16 mouse cellular contexts compared by ENCODE assay signal in genomic region chr3:106003360-106003759, GRCm38 (mm10). TPM values are rescaled to one million over a fixed set of nuclear protein-coding genes. Genes with fewer than 3 reads are reported as not detected.
DNase-seq lines count a peak whose midpoint lies in the region; ATAC-seq and TF ChIP-seq lines count a peak whose summit lies in the region.
"Not testable (repeated sequence)": the region's sequence is repeated elsewhere in the genome, so short reads cannot be mapped to it uniquely, and the experiment has no call there.
"Had no signal": no experiment of that assay in that cellular context is flagged by ENCODE, and none has a peak within 500 bp of the region (broad histone marks: within the 10 kb centered on the region; RNA-seq: fewer than 3 reads in every experiment).

No protein-coding gene starts in this region.

- H3K27ac ChIP-seq in liver, postnatal 0 days (ENCODE audit: low read depth); testis, adult 2 months (ENCODE audit: control insufficient read depth, insufficient read depth, low read depth, low read length): not testable (repeated sequence)

- ATAC-seq in Patski; liver, postnatal 0 days: not testable (repeated sequence)

- TF ChIP-seq POLR2A in testis, adult 2 months (IDR thresholded peaks at IDR 0.05; ENCODE audit: control insufficient read depth, low read depth, low read length) = not testable (repeated sequence)

- not testable (repeated sequence) for H3K4me1 ChIP-seq in liver, postnatal 0 days (ENCODE audit: insufficient read depth); testis, adult 2 months (ENCODE audit: control insufficient read depth, insufficient read depth, low read length)

- DNase-seq in CD4-positive, CD25-positive, alpha-beta regulatory T cell, adult 2 months (ENCODE audit: low read depth, low spot score) = peak; percentile 57
- not testable (repeated sequence) for DNase-seq in Patski (ENCODE audit: low read depth, low spot score); liver, postnatal 0 days
- DNase-seq in heart, adult 11 months = peak; percentile 42
- peak; percentile 70 for DNase-seq in naive thymus-derived CD4-positive, alpha-beta T cell, adult 2 months (ENCODE audit: low read depth)

- TF ChIP-seq CTCF in Patski (IDR thresholded peaks at IDR 0.05) = peak; percentile 15
- 0 out of 2 replicates have a peak, but pooled peaks have one; percentile 7 for TF ChIP-seq CTCF in liver, postnatal 0 days (IDR thresholded peaks at IDR 0.05; ENCODE audit: low read depth)
- TF ChIP-seq CTCF in testis, adult 2 months (IDR thresholded peaks at IDR 0.05; ENCODE audit: control insufficient read depth, insufficient read depth, insufficient replicate concordance, low read depth, low read length) = not testable (repeated sequence)

- POLR2A ChIA-PET in Patski (lab: Charles Lee) = not testable (repeated sequence)

- not testable (repeated sequence) for H3K4me3 ChIP-seq in liver, postnatal 0 days (ENCODE audit: low read depth, low read length)
- peak overlapping the region; percentile 12 for H3K4me3 ChIP-seq in testis, adult 2 months (ENCODE audit: control insufficient read depth, low read depth, low read length)

- WGBS in liver, postnatal 0 days (ENCODE audit: insufficient replicate concordance) = 60% methylated on average over 10 of the region's 10 CpGs

- H3K9ac ChIP-seq in liver, postnatal 0 days (replicated peaks) = not testable (repeated sequence)

- peaks cover 11% of the 10 kb centered on the region for H3K27me3 ChIP-seq in Patski
- not testable (repeated sequence) for H3K27me3 ChIP-seq in liver, postnatal 0 days (ENCODE audit: insufficient read depth, low read length); testis, adult 2 months (ENCODE audit: control insufficient read depth, insufficient read depth, low read length)

- CTCF ChIA-PET in Patski (lab: Charles Lee) = not testable (repeated sequence)

- H3K4me2 ChIP-seq in liver, postnatal 0 days (ENCODE audit: low read depth, low read length) = not testable (repeated sequence)

- not testable (repeated sequence) for H3K36me3 ChIP-seq in liver, postnatal 0 days (replicated peaks; ENCODE audit: insufficient read depth, low read length); testis, adult 2 months (ENCODE audit: control insufficient read depth, insufficient read depth, low read length)

- H3K9me3 ChIP-seq in liver, postnatal 0 days (ENCODE audit: low read length) = not testable (repeated sequence)

- in situ Hi-C loops in Patski (cut with MboI; ENCODE audit: low pct_unique_long_range_greater_than_20kb) = not testable (repeated sequence)

- not testable (repeated sequence) for TF ChIP-seq EP300 in liver, postnatal 0 days (IDR thresholded peaks at IDR 0.05; ENCODE audit: low read depth)

RNA-seq across cellular contexts. Expression of gene Pifo, which starts 11.1 kb away (rescaled TPM):
- polyA plus RNA-seq in Patski (2021) = not detected
- not detected in 2 replicates for polyA plus RNA-seq in liver, postnatal 0 days (2015; fragmentation: Nextera tagmentation; extraction: Ambion mirVana)
- polyA plus RNA-seq in testis, adult 2 months (2012; rRNA removed) = 101 and 112 TPM in 2 replicates
- polyA plus RNA-seq: adrenal gland, adult 2 months; embryonic facial prominence, embryonic 12.5 days; heart, embryonic 12.5 days; intestine, embryonic 16.5 days had no signal

RNA-seq across cellular contexts. Expression of gene Chil5, which starts 29.3 kb away (rescaled TPM):
- polyA plus RNA-seq in Patski (2021) = not detected
- polyA plus RNA-seq in liver, postnatal 0 days (2015; fragmentation: Nextera tagmentation; extraction: Ambion mirVana) = 0.33 and 0.38 TPM in 2 replicates
- polyA plus RNA-seq in testis, adult 2 months (2012; rRNA removed) = 0.24 and 1.1 TPM in 2 replicates
- polyA plus RNA-seq: adrenal gland, adult 2 months; embryonic facial prominence, embryonic 12.5 days; embryonic facial prominence, embryonic 15.5 days; forebrain, embryonic 11.5 days; forebrain, embryonic 14.5 days; heart, embryonic 15.5 days; hindbrain, embryonic 10.5 days; hindbrain, embryonic 13.5 days had no signal

RNA-seq across cellular contexts. Expression of gene Ovgp1, which starts 29.8 kb away (rescaled TPM):
- polyA plus RNA-seq in Patski (2021) = 1.9 TPM
- 0.28 and 0.40 TPM in 2 replicates for polyA plus RNA-seq in liver, postnatal 0 days (2015; fragmentation: Nextera tagmentation; extraction: Ambion mirVana)
- 10.3 and 13.3 TPM in 2 replicates for polyA plus RNA-seq in testis, adult 2 months (2012; rRNA removed)

RNA-seq across cellular contexts. Expression of gene Atp5f1, which starts 43.5 kb away (rescaled TPM):
- polyA plus RNA-seq in Patski (2021) = 723 TPM
- 436 and 461 TPM in 2 replicates for polyA plus RNA-seq in liver, postnatal 0 days (2015; fragmentation: Nextera tagmentation; extraction: Ambion mirVana)
- 68.0 and 69.0 TPM in 2 replicates for polyA plus RNA-seq in testis, adult 2 months (2012; rRNA removed)

RNA-seq across cellular contexts. Expression of gene Wdr77, which starts 44.2 kb away (rescaled TPM):
- 92.0 TPM for polyA plus RNA-seq in Patski (2021)
- polyA plus RNA-seq in liver, postnatal 0 days (2015; fragmentation: Nextera tagmentation; extraction: Ambion mirVana) = 28.9 and 32.4 TPM in 2 replicates
- polyA plus RNA-seq in testis, adult 2 months (2012; rRNA removed) = 50.4 and 55.8 TPM in 2 replicates

Comparison
In these comparisons a context has a peak if more than half of its experiments do, and no peak if none do; other contexts are left out.
1. RNA of gene Pifo, which starts 11.1 kb away (polyA plus RNA-seq): 101 to 112 TPM in testis, adult 2 months; not detected in Patski (single experiment) and not detected in liver, postnatal 0 days; every median in the first group is over 100 times any median in the second.